Mouse (Mus musculus): ENCODE results near the gene Lrrc7. TPM values are rescaled to one million over a fixed set of nuclear protein-coding genes. Genes with fewer than 3 reads are reported as not detected.

The Lrrc7 gene
- total RNA-seq (2015; ENCODE audit: low replicate concordance), result not detected in 2 replicates
- not detected in 2 replicates for total RNA-seq (2017; ENCODE audit: low replicate concordance)

GRCm38 (mm10) chr3:158561987-158562360 is at the start of gene Lrrc7:
Gene Lrrc7 (minus strand): TSS chr3:158562221.
- no peak for ATAC-seq (replicated peaks; ENCODE audit: low FRiP score, poor library complexity, severe bottlenecking)

GRCm38 (mm10) chr3:158607065-158607464 is 45.0 kb upstream of the Lrrc7 start:
- ATAC-seq (replicated peaks; ENCODE audit: low FRiP score, poor library complexity, severe bottlenecking), result no peak

- no peak for ATAC-seq (replicated peaks; ENCODE audit: low FRiP score, poor library complexity, severe bottlenecking)
Observed at GRCm38 (mm10) chr3:158605274-158605673, 43.3 kb upstream of the Lrrc7 start.

GRCm38 (mm10) chr3:158561256-158561986 is 600 bp downstream of the Lrrc7 start:
- ATAC-seq (replicated peaks; ENCODE audit: low FRiP score, poor library complexity, severe bottlenecking), result no peak

GRCm38 (mm10) chr3:158560891-158561255 is 1.1 kb downstream of the Lrrc7 start:
- no peak for ATAC-seq (replicated peaks; ENCODE audit: low FRiP score, poor library complexity, severe bottlenecking)

- ATAC-seq (replicated peaks; ENCODE audit: low FRiP score, poor library complexity, severe bottlenecking), result no peak
Observed at GRCm38 (mm10) chr3:158559691-158560650, 2.0 kb downstream of the Lrrc7 start.

GRCm38 (mm10) chr3:158559131-158559658 is 2.8 kb downstream of the Lrrc7 start:
- no peak for ATAC-seq (replicated peaks; ENCODE audit: low FRiP score, poor library complexity, severe bottlenecking)

GRCm38 (mm10) chr3:158558631-158559030 is 3.4 kb downstream of the Lrrc7 start:
- ATAC-seq (replicated peaks; ENCODE audit: low FRiP score, poor library complexity, severe bottlenecking), result no peak

- no peak for ATAC-seq (replicated peaks; ENCODE audit: low FRiP score, poor library complexity, severe bottlenecking)
Observed at GRCm38 (mm10) chr3:158554280-158554679, 7.7 kb downstream of the Lrrc7 start.

GRCm38 (mm10) chr3:158552105-158552504 is 9.9 kb downstream of the Lrrc7 start:
- no peak for ATAC-seq (replicated peaks; ENCODE audit: low FRiP score, poor library complexity, severe bottlenecking)

- ATAC-seq (replicated peaks; ENCODE audit: low FRiP score, poor library complexity, severe bottlenecking), result no peak
Observed at GRCm38 (mm10) chr3:158543481-158543880, 18.5 kb downstream of the Lrrc7 start.

- ATAC-seq (replicated peaks; ENCODE audit: low FRiP score, poor library complexity, severe bottlenecking), result no peak
Observed at GRCm38 (mm10) chr3:158532859-158533258, 29.2 kb downstream of the Lrrc7 start.

GRCm38 (mm10) chr3:158528471-158528870 is 33.5 kb downstream of the Lrrc7 start:
- ATAC-seq (replicated peaks; ENCODE audit: low FRiP score, poor library complexity, severe bottlenecking), result no peak

- no peak for ATAC-seq (replicated peaks; ENCODE audit: low FRiP score, poor library complexity, severe bottlenecking)
Observed at GRCm38 (mm10) chr3:158493730-158494129, 68.3 kb downstream of the Lrrc7 start.

GRCm38 (mm10) chr3:158479677-158480076 is 82.3 kb downstream of the Lrrc7 start:
- ATAC-seq (replicated peaks; ENCODE audit: low FRiP score, poor library complexity, severe bottlenecking), result no peak

- no peak for ATAC-seq (replicated peaks; ENCODE audit: low FRiP score, poor library complexity, severe bottlenecking)
Observed at GRCm38 (mm10) chr3:158400600-158400999, 161.4 kb downstream of the Lrrc7 start.

- no peak for ATAC-seq (replicated peaks; ENCODE audit: low FRiP score, poor library complexity, severe bottlenecking)
Observed at GRCm38 (mm10) chr3:158391534-158391933, 170.5 kb downstream of the Lrrc7 start.

GRCm38 (mm10) chr3:158388076-158388454 is 174.0 kb downstream of the Lrrc7 start:
- ATAC-seq (replicated peaks; ENCODE audit: low FRiP score, poor library complexity, severe bottlenecking), result no peak

GRCm38 (mm10) chr3:158387413-158388075 is 174.5 kb downstream of the Lrrc7 start:
- no peak for ATAC-seq (replicated peaks; ENCODE audit: low FRiP score, poor library complexity, severe bottlenecking)

- ATAC-seq (replicated peaks; ENCODE audit: low FRiP score, poor library complexity, severe bottlenecking), result no peak
Observed at GRCm38 (mm10) chr3:158386848-158387247, 175.2 kb downstream of the Lrrc7 start.

All from erythroblast, adult 5-6 weeks (primary cell).